Mouse (Mus musculus) forebrain, embryonic 12.5 days (tissue): ENCODE measurements around the gene Rbm20. TPM values are rescaled to one million over a fixed set of nuclear protein-coding genes. Genes with fewer than 3 reads are reported as not detected.

Source experiments
- ATAC-seq: fragments of 200-750 bp; cut with Nextera tagmentation; 2 replicates; pipeline ENCODE4 v1.8.0; 2017; ENCODE audit warnings: moderate TSS enrichment; ENCODE audit not compliant: low FRiP score
- H3K27ac ChIP-seq: fragments of 300-500 bp; sonication (generic); 2 replicates; pipeline ENCODE4 v1.5.1; 2016; ENCODE audit warnings: mild to moderate bottlenecking
- H3K27me3 ChIP-seq: fragments of 300-500 bp; sonication (generic); 2 replicates; pipeline ENCODE4 v1.6.1; 2016; ENCODE audit warnings: mild to moderate bottlenecking
- H3K36me3 ChIP-seq: fragments of 300-500 bp; sonication (generic); replicated peaks from 2 replicates; pipeline ENCODE4 v1.6.1; 2016; ENCODE audit warnings: mild to moderate bottlenecking
- H3K4me1 ChIP-seq: fragments of 300-500 bp; sonication (generic); 2 replicates; pipeline ENCODE4 v1.6.1; 2016
- H3K4me2 ChIP-seq: fragments of 300-500 bp; sonication (generic); 2 replicates; pipeline ENCODE4 v1.6.1; 2016; ENCODE audit warnings: mild to moderate bottlenecking, moderate library complexity
- H3K4me3 ChIP-seq: fragments of 300-500 bp; sonication (generic); replicated peaks from 2 replicates; pipeline ENCODE4 v1.5.1; 2016; ENCODE audit warnings: mild to moderate bottlenecking
- H3K9ac ChIP-seq: fragments of 300-500 bp; sonication (generic); 2 replicates; pipeline ENCODE4 v1.6.1; 2016; ENCODE audit warnings: mild to moderate bottlenecking
- H3K9me3 ChIP-seq: fragments of 300-500 bp; sonication (generic); 2 replicates; pipeline ENCODE4 v1.6.1; 2016
- WGBS: fragments of 180-500 bp; shearing (Covaris S2); methylation state at CpG from one replicate; pipeline ENCODE4 v1.1.7; 2016; 5-methylcytosine and 5-hydroxymethylcytosine counted together
- polyA plus RNA-seq: library from polyadenylated mRNA; unstranded; fragments of >200 nt; fragmentation: Nextera tagmentation; extraction: Ambion mirVana; gene quantifications from 2 replicates; pipeline ENCODE4 v1.2.1, GENCODE M21; 2016

Rbm20 gene
- polyA plus RNA-seq, 1 experiment from 2014 or later, result 7.2 TPM

GRCm38 (mm10) chr19:53708401-53708800 is 31.3 kb downstream of the Rbm20 start:
- Histone ChIP-seq H3K9ac (no peak overlapping the region), H3K4me2 (no peak overlapping the region), H3K4me3 (no peak overlapping the region), H3K4me1 (peaks cover 11% of the 10 kb centered on the region), H3K9me3 (0 out of 2 replicates have a peak, but pooled peaks cover 4% of the 10 kb centered on the region), H3K27ac (no peak overlapping the region), H3K36me3 (no peaks in the 10 kb centered on the region), H3K27me3 (no peaks in the 10 kb centered on the region)
- no peak for ATAC-seq
- WGBS, result 75% methylated on average over 11 of the region's 11 CpGs

- no peak for ATAC-seq
Observed at GRCm38 (mm10) chr19:53710861-53711260, 33.8 kb downstream of the Rbm20 start.

GRCm38 (mm10) chr19:53711261-53711890 is 34.3 kb downstream of the Rbm20 start:
- WGBS, result 64% methylated on average over 8 of the region's 8 CpGs

More at GRCm38 (mm10) chr19:53710861-53711260, 33.8 kb downstream of the Rbm20 start:
- H3K27ac ChIP-seq, result no peak overlapping the region
- WGBS, result 77% methylated on average over 4 of the region's 4 CpGs
- H3K4me3 ChIP-seq, result no peak overlapping the region
- H3K4me1 ChIP-seq, result no peaks in the 10 kb centered on the region
- H3K9me3 ChIP-seq, result peaks cover 16% of the 10 kb centered on the region; the same call in 1 of the 2 replicates
- H3K4me2 ChIP-seq, result no peak overlapping the region
- no peak overlapping the region for H3K9ac ChIP-seq
- no peaks in the 10 kb centered on the region for H3K36me3 ChIP-seq
- H3K27me3 ChIP-seq, result no peaks in the 10 kb centered on the region

GRCm38 (mm10) chr19:53712297-53713025 is 35.4 kb downstream of the Rbm20 start:
- ATAC-seq, result no peak
- no peak overlapping the region for H3K27ac ChIP-seq
- no peak overlapping the region for H3K4me3 ChIP-seq
- H3K9me3 ChIP-seq, result peaks cover 14% of the 10 kb centered on the region; the same call in 1 of the 2 replicates
- no peaks in the 10 kb centered on the region for H3K27me3 ChIP-seq
- WGBS, result 75% methylated on average over 7 of the region's 7 CpGs
- H3K36me3 ChIP-seq, result no peaks in the 10 kb centered on the region
- no peak overlapping the region for H3K9ac ChIP-seq
- no peaks in the 10 kb centered on the region for H3K4me1 ChIP-seq
- H3K4me2 ChIP-seq, result no peak overlapping the region

More at GRCm38 (mm10) chr19:53711261-53711890, 34.3 kb downstream of the Rbm20 start:
- Histone ChIP-seq H3K4me1 (no peaks in the 10 kb centered on the region), H3K4me3 (no peak overlapping the region), H3K9me3 (peaks cover 16% of the 10 kb centered on the region; the same call in 1 of the 2 replicates), H3K36me3 (no peaks in the 10 kb centered on the region), H3K4me2 (no peak overlapping the region), H3K27ac (no peak overlapping the region), H3K9ac (no peak overlapping the region), H3K27me3 (no peaks in the 10 kb centered on the region)
- ATAC-seq, result no peak

GRCm38 (mm10) chr19:53713364-53713763 is 36.3 kb downstream of the Rbm20 start:
- no peaks in the 10 kb centered on the region for H3K4me1 ChIP-seq
- H3K9ac ChIP-seq, result no peak overlapping the region
- H3K4me3 ChIP-seq, result no peak overlapping the region
- 85% methylated on average over 6 of the region's 6 CpGs for WGBS
- no peak for ATAC-seq
- H3K4me2 ChIP-seq, result no peak overlapping the region
- H3K9me3 ChIP-seq, result peaks cover 13% of the 10 kb centered on the region; the same call in 1 of the 2 replicates
- no peaks in the 10 kb centered on the region for H3K27me3 ChIP-seq
- no peaks in the 10 kb centered on the region for H3K36me3 ChIP-seq
- H3K27ac ChIP-seq, result no peak overlapping the region

GRCm38 (mm10) chr19:53716469-53716868 is 39.4 kb downstream of the Rbm20 start:
- H3K4me2 ChIP-seq, result no peak overlapping the region
- H3K4me1 ChIP-seq, result no peaks in the 10 kb centered on the region
- H3K9ac ChIP-seq, result no peak overlapping the region
- peaks cover 18% of the 10 kb centered on the region; the same call in 1 of the 2 replicates for H3K9me3 ChIP-seq
- ATAC-seq, result no peak
- no peak overlapping the region for H3K4me3 ChIP-seq
- no peak overlapping the region for H3K27ac ChIP-seq
- no peaks in the 10 kb centered on the region for H3K36me3 ChIP-seq
- WGBS, result 93% methylated on average over 7 of the region's 7 CpGs
- H3K27me3 ChIP-seq, result no peaks in the 10 kb centered on the region

- H3K27ac ChIP-seq, result no peak overlapping the region
Observed at GRCm38 (mm10) chr19:53717364-53717763, 40.3 kb downstream of the Rbm20 start.

GRCm38 (mm10) chr19:53722186-53722585 is 45.1 kb downstream of the Rbm20 start:
- Histone ChIP-seq H3K36me3 (no peaks in the 10 kb centered on the region), H3K4me3 (no peak overlapping the region), H3K9me3 (0 out of 2 replicates have a peak, but pooled peaks cover 5% of the 10 kb centered on the region), H3K4me1 (no peaks in the 10 kb centered on the region), H3K4me2 (no peak overlapping the region), H3K27ac (no peak overlapping the region), H3K9ac (no peak overlapping the region), H3K27me3 (no peaks in the 10 kb centered on the region)
- WGBS, result 85% methylated on average over 5 of the region's 5 CpGs
- ATAC-seq, result no peak

More at GRCm38 (mm10) chr19:53717364-53717763, 40.3 kb downstream of the Rbm20 start:
- H3K27me3 ChIP-seq, result no peaks in the 10 kb centered on the region
- H3K9ac ChIP-seq, result no peak overlapping the region
- no peak overlapping the region for H3K4me3 ChIP-seq
- no peak for ATAC-seq
- no peak overlapping the region for H3K4me2 ChIP-seq
- no peaks in the 10 kb centered on the region for H3K36me3 ChIP-seq
- peaks cover 18% of the 10 kb centered on the region; the same call in 1 of the 2 replicates for H3K9me3 ChIP-seq
- WGBS, result 83% methylated on average over 9 of the region's 9 CpGs
- no peaks in the 10 kb centered on the region for H3K4me1 ChIP-seq

- no peaks in the 10 kb centered on the region for H3K4me1 ChIP-seq
- no peak for ATAC-seq
- no peaks in the 10 kb centered on the region for H3K27me3 ChIP-seq
- no peaks in the 10 kb centered on the region for H3K36me3 ChIP-seq
- H3K4me3 ChIP-seq, result no peak overlapping the region
- H3K9ac ChIP-seq, result no peak overlapping the region
- no peak overlapping the region for H3K4me2 ChIP-seq
- 0 out of 2 replicates have a peak, but pooled peaks cover 5% of the 10 kb centered on the region for H3K9me3 ChIP-seq
- H3K27ac ChIP-seq, result no peak overlapping the region
- WGBS, result 86% methylated on average over 5 of the region's 5 CpGs
Observed at GRCm38 (mm10) chr19:53724053-53724452, 46.9 kb downstream of the Rbm20 start.

GRCm38 (mm10) chr19:53726340-53726739 is 49.2 kb downstream of the Rbm20 start:
- ATAC-seq, result no peak
- WGBS, result 52% methylated on average over 12 of the region's 12 CpGs
- Histone ChIP-seq H3K36me3 (no peaks in the 10 kb centered on the region), H3K4me3 (no peak overlapping the region), H3K27me3 (no peaks in the 10 kb centered on the region), H3K9me3 (no peaks in the 10 kb centered on the region), H3K9ac (no peak overlapping the region), H3K27ac (no peak overlapping the region), H3K4me1 (no peaks in the 10 kb centered on the region; the same call in 1 of the 2 replicates), H3K4me2 (no peak overlapping the region; the same call in 1 of the 2 replicates)

- Histone ChIP-seq H3K9me3 (no peaks in the 10 kb centered on the region), H3K27me3 (no peaks in the 10 kb centered on the region), H3K9ac (no peak overlapping the region), H3K36me3 (no peaks in the 10 kb centered on the region), H3K4me3 (no peak overlapping the region), H3K4me2 (no peak overlapping the region), H3K4me1 (no peaks in the 10 kb centered on the region; the same call in 1 of the 2 replicates), H3K27ac (no peak overlapping the region)
- WGBS, result 72% methylated on average over 11 of the region's 11 CpGs
- ATAC-seq, result no peak
Observed at GRCm38 (mm10) chr19:53726755-53727154, 49.6 kb downstream of the Rbm20 start.

- no peak for ATAC-seq
- no peak overlapping the region for H3K27ac ChIP-seq
- 60% methylated on average over 4 of the region's 4 CpGs for WGBS
Observed at GRCm38 (mm10) chr19:53727277-53727676, 50.2 kb downstream of the Rbm20 start.

More at GRCm38 (mm10) chr19:53727277-53727676, 50.2 kb downstream of the Rbm20 start:
- Histone ChIP-seq H3K9ac (no peak overlapping the region), H3K36me3 (no peaks in the 10 kb centered on the region), H3K9me3 (no peaks in the 10 kb centered on the region), H3K4me3 (no peak overlapping the region), H3K4me1 (no peaks in the 10 kb centered on the region; the same call in 1 of the 2 replicates), H3K4me2 (no peak overlapping the region), H3K27me3 (no peaks in the 10 kb centered on the region)
